Comparison of ENCODE assay signal across 9 mouse cellular contexts in genomic region chr6:54253206-54253605, GRCm38 (mm10).
DNase-seq lines count a peak whose midpoint lies in the region; ATAC-seq and TF ChIP-seq lines count a peak whose summit lies in the region.
"Had no signal": no experiment of that assay in that cellular context is flagged by ENCODE, and none has a peak within 500 bp of the region (broad histone marks: within the 10 kb centered on the region; RNA-seq: fewer than 3 reads in every experiment).

No protein-coding gene starts in this region.

- 64% methylated on average over 5 of the region's 5 CpGs for WGBS in midbrain, postnatal 0 days
- 62% methylated on average over 5 of the region's 5 CpGs for WGBS in midbrain, embryonic 15.5 days
- 48% methylated on average over 5 of the region's 5 CpGs for WGBS in liver, embryonic 14.5 days (ENCODE audit: insufficient replicate concordance)
- WGBS in midbrain, embryonic 13.5 days, result 61% methylated on average over 5 of the region's 5 CpGs
- 69% methylated on average over 5 of the region's 5 CpGs for WGBS in midbrain, embryonic 16.5 days

- ATAC-seq in midbrain, postnatal 0 days (ENCODE audit: low FRiP score), result no peak
- ATAC-seq in midbrain, embryonic 15.5 days (replicated peaks), result no peak
- ATAC-seq in liver, embryonic 14.5 days (ENCODE audit: insufficient read depth), result no peak
- ATAC-seq in midbrain, embryonic 13.5 days, result no peak
- no peak for ATAC-seq in midbrain, embryonic 16.5 days

- no peak for TF ChIP-seq EP300 in liver, embryonic 14.5 days (IDR thresholded peaks at IDR 0.05; ENCODE audit: low read depth)

- peak; percentile 43 for DNase-seq in embryo, embryonic 10.5 days (ENCODE audit: low spot score)
- DNase-seq in embryo, embryonic 11 days, result no peak
- no peak for DNase-seq in midbrain, postnatal 0 days (ENCODE audit: low spot score)
- DNase-seq in cerebellum, adult 11-12 months, result peak; percentile 46
- DNase-seq in liver, embryonic 14.5 days (ENCODE audit: low read depth in 3 of 3, low spot score in 3 of 3), result no peak

- no peak overlapping the region for H3K4me2 ChIP-seq in midbrain, postnatal 0 days (ENCODE audit: low read depth, low read length, poor library complexity, severe bottlenecking)
- H3K4me2 ChIP-seq in midbrain, embryonic 15.5 days, result no peak overlapping the region
- no peak overlapping the region for H3K4me2 ChIP-seq in liver, embryonic 14.5 days (ENCODE audit: low read depth)
- H3K4me2 ChIP-seq in midbrain, embryonic 13.5 days (replicated peaks), result no peak overlapping the region
- no peak overlapping the region for H3K4me2 ChIP-seq in midbrain, embryonic 16.5 days (ENCODE audit: low read length)
- H3K4me2 ChIP-seq: limb, embryonic 12.5 days had no signal

- no peak overlapping the region for H3K4me3 ChIP-seq in midbrain, postnatal 0 days (ENCODE audit: low read depth, low read length)
- H3K4me3 ChIP-seq in midbrain, embryonic 15.5 days, result no peak overlapping the region
- no peak overlapping the region for H3K4me3 ChIP-seq in liver, embryonic 14.5 days (ENCODE audit: insufficient read depth in 1 of 2, low read depth in 2 of 2, low read length in 2 of 2)
- H3K4me3 ChIP-seq in midbrain, embryonic 13.5 days (replicated peaks), result no peak overlapping the region
- no peak overlapping the region for H3K4me3 ChIP-seq in midbrain, embryonic 16.5 days (ENCODE audit: low read depth, low read length)
- H3K4me3 ChIP-seq: limb, embryonic 12.5 days had no signal

- H3K27me3 ChIP-seq in midbrain, postnatal 0 days (ENCODE audit: insufficient read depth, low read length), result no peaks in the 10 kb centered on the region
- 0 out of 2 replicates have a peak, but pooled peaks cover 2% of the 10 kb centered on the region for H3K27me3 ChIP-seq in midbrain, embryonic 15.5 days (replicated peaks)
- H3K27me3 ChIP-seq in liver, embryonic 14.5 days (ENCODE audit: control insufficient read depth, insufficient read depth, low read length), result no peaks in the 10 kb centered on the region
- H3K27me3 ChIP-seq in midbrain, embryonic 13.5 days, result no peaks in the 10 kb centered on the region
- H3K27me3 ChIP-seq in midbrain, embryonic 16.5 days (ENCODE audit: control insufficient read depth, insufficient read depth, low read depth, low read length), result no peaks in the 10 kb centered on the region
- H3K27me3 ChIP-seq: limb, embryonic 12.5 days had no signal

- no peaks in the 10 kb centered on the region for H3K36me3 ChIP-seq in midbrain, postnatal 0 days (ENCODE audit: insufficient read depth, low read length)
- no peaks in the 10 kb centered on the region for H3K36me3 ChIP-seq in midbrain, embryonic 15.5 days (replicated peaks)
- no peaks in the 10 kb centered on the region for H3K36me3 ChIP-seq in liver, embryonic 14.5 days (replicated peaks; ENCODE audit: control insufficient read depth, insufficient read depth, low read depth)
- H3K36me3 ChIP-seq in midbrain, embryonic 13.5 days, result no peaks in the 10 kb centered on the region
- no peaks in the 10 kb centered on the region for H3K36me3 ChIP-seq in midbrain, embryonic 16.5 days (ENCODE audit: control insufficient read depth, insufficient read depth, low read length)
- H3K36me3 ChIP-seq: limb, embryonic 12.5 days had no signal

- H3K27ac ChIP-seq in midbrain, postnatal 0 days (ENCODE audit: low read depth, low read length), result no peak overlapping the region
- H3K27ac ChIP-seq in midbrain, embryonic 15.5 days, result no peak overlapping the region
- no peak overlapping the region for H3K27ac ChIP-seq in liver, embryonic 14.5 days
- no peak overlapping the region for H3K27ac ChIP-seq in midbrain, embryonic 13.5 days
- H3K27ac ChIP-seq in midbrain, embryonic 16.5 days (ENCODE audit: low read length), result no peak overlapping the region
- H3K27ac ChIP-seq: limb, embryonic 12.5 days had no signal

- no peaks in the 10 kb centered on the region for H3K4me1 ChIP-seq in midbrain, postnatal 0 days (ENCODE audit: insufficient read depth, low read length)
- H3K4me1 ChIP-seq in midbrain, embryonic 15.5 days, result no peaks in the 10 kb centered on the region
- H3K4me1 ChIP-seq in liver, embryonic 14.5 days (replicated peaks; ENCODE audit: control insufficient read depth in 2 of 2, insufficient read depth in 2 of 2, low read length in 1 of 2), result peaks cover 0 to 7% of the 10 kb centered on the region in 2 experiments; a peak in 1 of 4 replicates
- peaks cover 10% of the 10 kb centered on the region; the same call in 1 of the 2 replicates for H3K4me1 ChIP-seq in midbrain, embryonic 13.5 days (replicated peaks)
- no peaks in the 10 kb centered on the region for H3K4me1 ChIP-seq in midbrain, embryonic 16.5 days (ENCODE audit: control insufficient read depth, insufficient read depth, low read length)

- H3K9ac ChIP-seq in midbrain, postnatal 0 days (replicated peaks; ENCODE audit: low read length, poor library complexity, severe bottlenecking), result no peak overlapping the region
- no peak overlapping the region for H3K9ac ChIP-seq in midbrain, embryonic 15.5 days
- no peak overlapping the region for H3K9ac ChIP-seq in liver, embryonic 14.5 days (replicated peaks)
- H3K9ac ChIP-seq in midbrain, embryonic 13.5 days (replicated peaks), result no peak overlapping the region
- H3K9ac ChIP-seq in midbrain, embryonic 16.5 days (ENCODE audit: low read depth, low read length), result no peak overlapping the region
- H3K9ac ChIP-seq: limb, embryonic 12.5 days had no signal

- H3K9me3 ChIP-seq in midbrain, postnatal 0 days (ENCODE audit: low read length), result no peaks in the 10 kb centered on the region
- H3K9me3 ChIP-seq in midbrain, embryonic 15.5 days, result no peaks in the 10 kb centered on the region
- H3K9me3 ChIP-seq in liver, embryonic 14.5 days (ENCODE audit: control insufficient read depth, low read length), result no peaks in the 10 kb centered on the region
- no peaks in the 10 kb centered on the region for H3K9me3 ChIP-seq in midbrain, embryonic 13.5 days
- no peaks in the 10 kb centered on the region for H3K9me3 ChIP-seq in midbrain, embryonic 16.5 days (replicated peaks; ENCODE audit: control insufficient read depth, low read length, poor library complexity, severe bottlenecking)
- H3K9me3 ChIP-seq: limb, embryonic 12.5 days had no signal

- TF ChIP-seq CTCF in midbrain, postnatal 0 days (IDR thresholded peaks at IDR 0.05), result peak; percentile 57
- peak; percentile 68 for TF ChIP-seq CTCF in liver, embryonic 14.5 days (IDR thresholded peaks at IDR 0.05; ENCODE audit: low read depth)

Comparison
In these comparisons a context has a peak if more than half of its experiments do, and no peak if none do; other contexts are left out.
1. DNase-seq: peak in embryo, embryonic 10.5 days (single experiment) and cerebellum, adult 11-12 months (single experiment); none in embryo, embryonic 11 days (single experiment), midbrain, postnatal 0 days (single experiment) and liver, embryonic 14.5 days (0 of 3).